Mouse (Mus musculus) right cerebral cortex, postnatal 25 days (tissue): ENCODE measurements around the gene Fut9.

ENCODE experiments used
- DNase-seq: peaks from one replicate; pipeline ENCODE4 v3.0.0; 2022

Fut9 gene

DNA sequence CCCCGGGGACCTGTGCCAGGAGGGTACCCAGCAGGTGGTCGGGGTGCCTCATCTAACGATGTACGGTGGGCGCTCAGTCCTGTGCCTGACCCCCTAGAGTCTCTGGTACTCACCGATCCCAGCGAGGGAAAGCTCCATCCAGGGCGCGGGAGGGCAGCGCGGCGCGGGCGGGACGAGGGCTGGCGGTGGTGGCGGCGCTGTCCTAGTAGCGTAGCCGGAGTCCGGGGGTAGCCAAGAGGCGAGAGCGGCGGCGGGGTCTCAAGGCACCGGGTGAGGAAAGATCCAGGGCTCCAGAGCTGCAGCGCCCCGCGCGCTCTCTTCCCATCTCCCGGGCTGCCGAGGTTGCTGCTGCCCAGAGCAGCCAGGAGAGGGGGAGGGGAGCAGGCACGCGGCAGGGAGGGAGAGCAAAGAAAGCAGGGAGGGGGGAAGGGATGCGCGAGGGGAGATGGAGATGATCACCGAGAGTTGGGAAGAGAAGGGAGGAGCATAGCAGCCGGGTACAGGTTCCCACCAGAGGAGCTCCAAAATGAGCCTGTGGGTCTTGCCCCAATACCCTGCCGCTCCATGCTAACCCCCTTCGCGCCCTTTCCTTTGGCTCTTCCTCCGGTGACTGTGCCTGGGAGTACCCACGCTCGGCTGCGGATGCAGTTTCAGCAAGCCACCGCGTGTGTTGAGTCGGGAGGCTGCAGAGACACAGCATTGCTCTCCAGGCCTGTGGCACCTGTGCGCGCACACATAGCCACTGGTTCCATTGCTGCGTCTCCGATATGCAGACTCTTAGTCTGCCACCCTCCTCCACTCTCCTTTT is at the start of gene Fut9:
Gene Fut9 (minus strand): TSS at position 769 of the 808 bp plus-strand sequence.
- DNase-seq: peak; percentile 82

DNA sequence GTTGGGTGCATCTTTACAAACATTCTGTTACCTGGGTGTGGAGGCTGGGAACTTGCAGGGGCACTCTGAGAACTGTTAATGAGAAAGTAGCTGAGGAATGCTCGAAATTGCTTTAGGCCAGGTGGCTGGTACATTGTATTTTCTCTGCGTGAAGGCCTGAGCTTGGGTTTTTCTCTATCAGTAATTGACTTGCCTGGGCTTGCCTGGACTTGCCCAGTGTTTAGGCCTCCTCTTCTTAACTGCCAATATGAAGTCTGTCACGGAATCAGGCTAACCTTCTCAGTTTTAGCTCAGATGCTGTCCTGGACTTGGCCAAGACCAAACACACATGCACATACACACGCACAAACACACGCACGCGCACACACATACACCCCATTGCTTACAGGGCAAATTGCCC is 15.7 kb upstream of the Fut9 start:
- DNase-seq: no peak

DNA sequence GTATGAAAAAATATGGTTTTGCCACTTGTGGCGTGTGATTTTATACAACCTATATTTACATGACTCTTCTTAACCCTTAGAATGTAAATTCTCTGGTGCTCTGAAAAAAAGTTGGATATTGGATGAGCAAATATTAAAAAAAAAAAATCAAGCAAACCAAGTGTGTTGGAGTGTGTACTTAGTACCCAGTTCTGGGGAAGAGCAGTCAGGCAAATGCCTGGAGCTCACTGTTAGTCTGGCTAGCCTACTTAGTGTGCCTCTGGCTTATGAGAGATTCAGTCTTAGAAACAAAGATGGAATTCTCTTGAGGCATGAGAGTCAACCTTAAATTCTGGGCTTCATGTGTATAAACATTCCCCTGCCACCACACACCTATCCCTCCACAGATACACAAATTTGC is 13.3 kb upstream of the Fut9 start:
- DNase-seq: no peak

DNA sequence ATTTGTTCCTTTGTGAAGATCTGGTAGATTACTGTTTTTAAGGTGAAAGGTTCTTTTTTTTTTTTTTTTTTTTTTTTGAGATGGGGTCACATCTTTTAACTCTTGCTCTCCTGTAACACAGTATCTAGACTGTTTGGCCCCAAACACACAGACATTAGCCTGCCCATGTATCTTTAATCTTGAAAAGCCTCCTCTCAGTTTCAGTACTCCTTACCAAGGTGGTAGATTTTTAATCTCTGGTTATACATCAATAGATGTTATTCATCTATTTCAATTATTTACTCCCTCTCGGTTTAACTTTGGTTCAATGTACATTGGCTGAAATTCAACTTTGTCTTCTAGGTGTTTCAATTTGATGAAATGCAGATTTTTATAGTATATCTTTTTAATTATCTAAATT is 10.0 kb upstream of the Fut9 start:
- DNase-seq: no peak

DNA sequence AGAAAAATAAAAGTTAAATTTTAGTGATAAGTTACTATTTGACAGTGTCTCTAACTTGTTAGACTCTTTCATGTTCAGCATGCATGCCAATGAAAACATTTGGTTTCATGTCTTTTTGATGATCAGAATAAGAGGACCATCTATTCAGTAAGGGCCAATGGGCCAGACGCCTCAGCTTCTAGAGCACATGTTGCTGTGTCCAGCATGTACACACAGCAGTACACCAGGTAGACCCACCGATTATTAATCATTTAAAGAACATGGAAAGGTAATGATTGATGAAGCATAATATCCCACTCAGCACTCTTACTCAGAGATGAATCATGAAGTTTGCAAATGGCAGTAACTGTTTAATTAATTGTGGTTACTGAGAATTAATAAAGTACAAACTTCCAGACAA is 1.7 kb upstream of the Fut9 start:
- DNase-seq: no peak

DNA sequence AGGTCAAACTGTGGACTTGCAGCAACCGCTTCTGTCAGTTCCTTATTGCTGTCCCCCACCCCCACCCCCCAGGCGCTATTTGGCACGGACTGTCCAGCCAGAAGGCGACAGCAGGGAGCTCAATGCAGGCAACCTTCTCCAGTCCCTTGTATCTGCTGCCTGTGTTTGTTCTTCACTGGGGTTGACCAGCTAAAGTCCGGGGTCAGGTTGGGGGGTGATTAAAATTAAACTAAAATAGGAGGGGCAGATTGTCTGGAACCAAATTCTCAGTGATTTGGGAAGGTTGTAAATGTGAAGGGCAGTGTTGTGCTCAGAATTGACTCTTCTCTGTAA is 206 bp upstream of the Fut9 start:
- DNase-seq: no peak

DNA sequence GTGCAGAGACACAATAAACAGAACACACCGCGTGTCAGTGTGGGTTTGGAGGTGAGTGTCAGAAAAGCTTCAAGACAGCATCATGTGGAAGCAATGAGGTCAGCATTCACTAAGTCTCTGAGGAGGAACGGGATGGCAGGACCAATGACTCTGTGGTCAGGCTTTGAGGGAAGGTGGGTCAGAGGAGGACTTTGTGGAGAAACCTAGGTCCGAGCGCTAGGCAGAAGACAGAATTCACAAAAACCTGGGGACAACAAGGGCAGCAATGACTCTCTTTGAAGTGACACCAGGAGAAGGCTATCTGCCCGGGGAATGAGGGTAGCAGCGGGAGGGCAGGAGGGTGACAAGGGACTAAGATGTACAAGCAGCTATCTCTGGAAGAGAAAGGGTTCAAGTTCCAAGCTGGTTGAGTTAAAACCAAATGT is 981 bp downstream of the Fut9 start:
- no peak for DNase-seq

DNA sequence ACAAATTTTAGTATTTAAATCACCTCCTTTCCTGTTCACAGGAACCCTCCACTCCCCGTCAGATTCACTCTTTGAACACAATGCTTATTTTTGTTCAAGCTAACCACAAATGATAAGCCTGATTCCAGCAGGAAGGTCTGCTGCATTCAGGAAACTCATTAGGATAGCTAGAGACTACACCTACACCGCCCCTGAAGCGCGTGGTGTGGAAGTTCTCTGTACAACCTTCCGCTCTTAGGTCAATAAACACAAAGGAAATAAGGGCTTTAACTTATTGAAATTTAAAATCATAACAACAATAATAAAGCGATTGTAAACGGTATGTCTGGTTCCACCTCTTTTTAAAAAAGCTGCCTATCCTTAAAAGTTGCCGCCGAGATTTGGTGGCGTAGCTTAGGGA is 1.6 kb downstream of the Fut9 start:
- no peak for DNase-seq

DNA sequence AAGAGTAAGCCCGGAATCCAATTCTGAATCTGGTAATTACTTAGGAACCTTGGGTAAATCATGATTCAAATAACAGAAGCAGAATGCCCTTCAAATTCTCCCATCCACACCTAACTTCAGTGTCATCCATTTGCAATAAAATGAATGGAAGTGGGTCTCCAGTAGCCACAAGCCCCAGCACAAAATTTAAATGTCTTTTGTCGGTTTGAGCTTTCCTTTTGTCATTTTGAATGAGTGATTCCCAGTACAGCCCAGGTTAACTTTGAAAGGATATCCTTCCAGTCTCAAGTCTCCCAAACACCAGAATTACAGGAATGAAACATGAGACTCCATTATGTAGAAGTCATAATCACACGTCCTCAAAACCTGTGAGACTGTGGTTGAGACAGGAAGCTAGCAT is 3.9 kb downstream of the Fut9 start:
- DNase-seq: no peak

DNA sequence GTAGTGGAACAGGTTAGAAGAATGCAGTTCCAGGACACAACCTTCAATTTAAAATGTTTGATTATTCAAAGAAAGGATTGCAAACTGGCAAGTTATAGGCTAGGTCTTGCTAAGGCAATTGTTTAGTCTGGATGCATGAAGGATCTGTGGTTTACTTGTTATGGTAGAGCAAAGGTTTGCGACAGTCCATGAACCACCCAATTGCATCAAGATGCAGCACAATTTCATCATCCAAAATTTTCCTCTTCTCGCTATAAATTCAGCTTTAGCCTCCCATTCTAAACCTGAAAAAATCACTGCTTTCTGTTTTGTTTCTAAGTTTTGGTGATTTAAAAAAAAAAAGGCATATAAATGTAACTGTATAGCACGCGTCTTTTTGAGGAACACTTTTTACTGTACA is 14.8 kb downstream of the Fut9 start:
- no peak for DNase-seq

DNA sequence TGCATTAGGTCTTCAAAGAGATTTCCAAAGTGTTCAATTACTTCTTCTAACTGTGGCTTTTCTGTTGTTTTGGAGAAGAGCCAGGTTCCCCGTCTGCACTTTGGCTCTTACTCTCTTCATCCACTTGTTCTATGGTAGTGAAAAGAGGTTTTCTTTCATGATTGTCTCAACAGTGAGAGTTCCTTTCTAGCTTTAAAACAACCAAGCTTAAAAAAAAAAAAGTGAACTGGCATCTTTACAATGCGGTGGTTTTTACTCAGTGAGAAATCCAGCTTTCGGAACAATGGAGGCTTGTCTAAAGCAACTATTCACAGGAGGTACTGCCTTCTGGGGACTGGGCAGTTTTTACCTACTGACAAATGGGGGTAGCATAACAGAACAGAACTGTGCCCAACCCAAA is 31.4 kb downstream of the Fut9 start:
- no peak for DNase-seq

DNA sequence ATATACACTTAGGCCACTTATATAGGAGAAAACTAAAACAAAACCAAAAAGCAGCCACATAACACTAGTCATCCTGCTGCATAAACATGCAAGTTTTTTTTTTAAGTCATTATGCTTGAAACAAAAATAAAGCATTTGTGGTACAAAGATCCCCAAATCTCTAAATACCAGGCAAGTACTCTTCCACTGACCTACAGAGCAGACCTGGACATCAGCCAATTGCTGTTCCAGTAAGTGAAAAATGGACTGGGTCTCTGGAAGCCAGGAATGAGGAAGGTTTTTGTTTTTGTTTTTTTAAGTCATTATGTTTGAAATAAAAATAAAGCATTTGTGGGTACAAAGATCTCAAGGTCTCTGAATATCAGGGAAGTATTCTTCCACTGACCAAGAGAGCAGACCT is 37.0 kb downstream of the Fut9 start:
- DNase-seq: no peak

DNA sequence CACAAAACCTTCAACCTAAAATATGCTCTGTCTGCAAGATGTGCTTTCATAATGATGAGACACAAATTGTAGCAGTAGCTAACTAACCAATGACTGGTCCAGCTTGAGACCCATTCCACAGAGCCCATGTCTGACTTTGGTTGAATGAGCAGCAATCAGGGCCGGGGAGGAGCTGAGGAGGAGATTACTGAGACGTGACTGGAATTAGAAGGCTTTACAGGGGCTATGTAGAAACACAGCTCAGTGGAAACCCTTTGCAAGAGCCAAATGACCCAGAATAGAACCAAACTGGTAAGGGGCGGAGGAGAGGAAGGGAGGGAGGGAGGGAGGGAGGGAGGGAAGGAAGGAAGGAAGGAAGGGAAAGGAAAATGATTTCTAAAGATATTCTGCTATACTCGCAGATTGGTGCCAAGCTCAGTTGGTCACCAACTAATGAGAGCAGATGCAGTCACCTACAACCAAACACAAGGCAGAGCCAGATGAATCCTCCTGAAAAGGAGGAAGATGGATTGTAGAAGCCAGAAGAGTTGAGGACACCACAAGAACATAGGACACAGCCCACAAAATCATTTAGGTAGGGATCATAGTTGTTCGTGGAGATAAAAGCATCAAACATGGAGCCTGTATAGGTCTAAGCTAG is 42.0 kb downstream of the Fut9 start:
- no peak for DNase-seq

DNA sequence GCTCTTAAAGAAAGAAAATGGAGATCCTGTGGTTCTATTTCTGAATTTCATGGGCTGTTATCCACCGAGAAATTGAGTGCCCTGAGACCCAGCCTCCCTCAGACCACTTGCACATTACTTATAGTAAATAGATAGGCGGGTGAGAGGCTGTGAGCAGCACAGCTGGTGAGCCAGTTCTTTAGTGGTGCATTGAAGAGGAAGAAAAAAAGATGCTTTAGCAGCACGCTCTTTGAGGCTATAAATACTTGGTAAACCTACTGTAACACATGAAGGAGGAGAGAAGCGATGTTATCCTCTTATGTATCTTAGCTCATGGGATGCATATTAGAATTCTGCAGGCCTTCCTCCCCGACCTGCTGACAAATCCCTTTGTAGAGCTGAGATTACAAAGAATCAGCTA is 58.5 kb downstream of the Fut9 start:
- no peak for DNase-seq

DNA sequence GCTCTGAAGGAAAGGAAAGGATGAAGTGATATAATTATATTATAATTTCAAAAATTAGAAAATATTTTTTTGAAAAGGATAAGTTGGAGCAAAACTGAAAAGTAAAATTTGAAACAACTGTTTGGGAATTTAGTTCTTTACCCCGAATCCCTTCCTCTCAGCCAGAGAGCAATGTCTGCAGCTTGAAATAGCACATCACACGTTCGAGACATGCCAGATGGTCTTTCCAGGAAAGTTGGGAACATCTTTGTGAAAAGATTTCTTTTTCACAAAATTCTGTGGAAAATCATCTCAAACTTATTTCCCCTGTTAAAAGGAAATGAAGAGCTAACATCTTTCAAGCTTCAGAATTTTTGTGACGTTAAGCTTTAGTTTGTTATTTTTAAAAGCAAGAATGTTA is 61.3 kb downstream of the Fut9 start:
- DNase-seq: no peak

DNA sequence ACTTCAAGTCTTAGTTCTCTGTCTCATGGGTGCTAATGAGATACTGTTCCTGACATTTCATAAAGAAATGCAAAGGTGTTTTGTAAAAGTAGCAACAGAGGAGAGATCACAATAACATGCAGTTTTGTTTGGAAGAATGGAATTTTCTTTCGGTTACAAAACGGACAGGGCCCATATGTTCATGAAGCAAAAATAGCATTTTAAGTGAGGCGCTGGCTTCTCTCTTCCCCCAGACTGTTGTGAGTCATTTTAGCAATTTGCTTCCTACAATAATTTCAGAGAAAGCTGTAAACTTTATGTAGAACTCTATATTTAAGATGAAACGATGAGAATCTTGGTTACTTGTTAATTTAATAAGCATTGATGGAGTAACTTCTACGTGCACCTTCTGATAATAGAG is 78.5 kb downstream of the Fut9 start:
- peak; percentile 36 for DNase-seq

DNA sequence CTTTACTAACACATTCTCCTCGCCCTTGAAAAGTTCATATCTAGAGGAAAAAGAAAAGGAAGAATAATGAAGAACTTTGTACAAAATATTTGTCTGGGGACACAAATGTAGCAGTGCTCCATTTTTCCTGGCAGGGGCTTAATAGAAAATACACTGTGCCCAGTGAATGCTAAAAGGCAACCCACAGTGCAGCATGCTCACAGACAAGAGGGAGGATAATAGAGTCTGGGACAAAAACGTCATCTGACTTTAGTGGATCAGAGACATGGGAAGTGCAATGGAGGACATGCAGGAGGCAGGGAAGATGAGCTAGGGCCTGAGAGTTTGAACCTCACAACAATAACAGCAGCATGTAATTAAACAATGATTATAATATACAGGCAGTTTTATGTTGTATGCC is 86.1 kb downstream of the Fut9 start:
- no peak for DNase-seq

DNA sequence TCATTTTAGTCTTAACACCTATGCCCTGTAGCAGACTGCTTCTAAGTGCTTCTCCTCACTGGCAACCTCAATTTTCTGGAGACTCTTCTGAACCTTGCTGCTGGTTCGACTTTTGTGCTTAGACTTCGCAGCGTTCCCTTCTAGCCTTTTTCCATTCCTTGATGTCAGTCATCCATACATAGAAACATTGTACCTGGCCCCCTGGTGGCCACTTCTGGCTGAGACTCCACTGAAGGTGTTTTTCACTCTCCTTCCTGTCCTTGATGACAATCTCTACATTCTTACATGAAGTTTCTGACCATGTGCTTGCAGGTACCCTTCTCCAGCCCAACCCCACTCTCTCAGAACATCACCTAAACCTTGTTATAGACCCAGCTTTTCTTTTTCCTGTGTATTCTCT is 115.1 kb downstream of the Fut9 start:
- DNase-seq: no peak

DNA sequence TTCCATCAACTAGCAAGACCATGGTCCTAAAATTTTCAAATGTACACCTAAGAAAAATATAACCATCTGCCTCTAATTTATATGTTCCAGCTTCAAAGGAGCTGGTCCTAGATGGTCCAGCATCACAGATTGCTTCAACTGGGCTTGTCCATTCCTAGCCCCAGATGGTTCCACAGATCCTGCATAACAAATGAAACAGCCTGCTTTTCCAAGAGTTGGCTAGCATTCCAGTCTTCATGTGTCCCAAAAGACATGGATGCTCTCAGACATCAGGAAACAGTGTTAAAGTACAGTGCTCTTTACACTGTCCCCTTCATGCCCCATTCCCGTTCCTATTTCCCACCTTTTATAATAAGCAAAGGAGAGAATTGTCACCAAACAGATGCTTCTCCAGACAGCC is 135.8 kb downstream of the Fut9 start:
- DNase-seq: no peak

DNA sequence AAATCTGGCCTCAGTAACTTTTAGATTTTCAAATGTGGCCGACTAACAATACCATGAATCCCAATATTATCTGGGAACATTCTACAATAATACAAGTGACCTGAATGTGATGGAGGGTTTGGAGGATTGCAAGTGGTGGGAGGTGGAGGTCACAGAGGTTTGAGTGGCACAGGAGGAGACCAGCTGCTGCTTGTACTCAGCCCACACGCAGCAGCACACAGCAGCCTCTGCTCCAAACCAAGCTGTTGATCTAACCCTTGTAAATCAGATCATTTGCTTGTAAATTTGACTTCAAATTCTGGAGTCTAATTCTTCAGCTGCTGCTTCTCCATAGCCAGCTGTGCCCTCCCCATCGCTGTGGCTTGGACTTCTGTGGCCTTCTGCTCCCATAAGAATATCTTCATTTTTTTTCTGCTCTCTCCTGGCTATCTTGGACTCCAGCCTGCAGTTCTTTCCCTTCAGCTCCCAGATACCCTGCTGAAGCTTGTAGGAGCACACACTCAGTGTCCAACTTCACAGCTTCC is 138.8 kb downstream of the Fut9 start:
- DNase-seq: no peak

DNA sequence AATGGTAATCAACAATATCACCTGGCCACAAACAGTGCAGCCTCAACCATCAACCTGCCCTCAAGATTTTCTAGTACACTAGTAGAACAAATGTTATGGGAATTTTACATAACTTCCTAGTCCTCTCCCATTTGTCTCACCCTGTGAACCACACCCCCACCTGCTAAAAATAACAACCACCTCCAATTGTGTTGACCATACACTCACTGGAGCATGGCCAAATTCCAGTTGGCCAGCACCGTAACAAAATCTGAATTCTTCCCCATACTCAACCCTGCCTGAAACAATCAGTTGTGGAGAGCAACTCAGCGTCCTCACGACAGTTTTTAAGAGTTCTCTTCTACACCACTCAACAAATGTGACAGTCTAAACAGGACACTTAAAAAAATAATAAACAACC is 141.3 kb downstream of the Fut9 start:
- DNase-seq: no peak

DNA sequence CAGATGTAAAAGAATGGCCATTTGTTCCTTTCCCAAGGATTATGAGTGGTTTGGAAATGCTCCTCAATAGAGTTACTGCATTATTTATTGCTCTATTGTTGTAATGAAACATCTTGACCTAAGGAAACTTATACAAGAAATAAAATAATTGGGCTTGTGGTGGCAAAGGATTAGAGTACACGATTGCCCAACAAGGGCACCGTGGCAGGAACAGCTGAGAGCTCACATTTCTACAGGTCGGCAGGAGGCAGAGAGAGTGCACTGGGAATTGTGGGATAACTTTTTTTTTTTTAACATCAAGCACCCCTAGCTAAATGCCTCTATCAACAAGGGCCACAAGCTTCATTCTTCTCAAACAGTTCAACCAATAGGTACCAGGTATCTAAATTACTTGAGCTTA is 148.1 kb downstream of the Fut9 start:
- no peak for DNase-seq

DNA sequence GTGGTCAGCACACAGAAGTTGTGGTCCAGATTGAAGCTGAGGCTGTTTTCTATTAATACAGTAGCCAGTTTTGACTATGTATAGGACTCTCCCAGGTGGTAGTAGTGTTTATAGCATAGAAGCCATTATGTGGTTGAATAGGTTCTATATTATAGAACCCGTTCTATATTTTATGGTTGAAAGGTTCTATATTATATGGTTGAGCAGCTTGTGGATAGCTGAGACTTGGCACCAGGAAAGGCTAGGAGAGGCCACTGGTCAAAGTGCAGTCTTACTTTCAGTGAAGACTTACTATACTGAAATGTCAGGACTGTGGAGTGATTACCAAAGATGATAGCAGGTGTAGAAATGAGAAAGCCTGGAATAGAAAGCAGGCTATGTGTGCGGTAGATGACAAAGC is 151.9 kb downstream of the Fut9 start:
- no peak for DNase-seq

DNA sequence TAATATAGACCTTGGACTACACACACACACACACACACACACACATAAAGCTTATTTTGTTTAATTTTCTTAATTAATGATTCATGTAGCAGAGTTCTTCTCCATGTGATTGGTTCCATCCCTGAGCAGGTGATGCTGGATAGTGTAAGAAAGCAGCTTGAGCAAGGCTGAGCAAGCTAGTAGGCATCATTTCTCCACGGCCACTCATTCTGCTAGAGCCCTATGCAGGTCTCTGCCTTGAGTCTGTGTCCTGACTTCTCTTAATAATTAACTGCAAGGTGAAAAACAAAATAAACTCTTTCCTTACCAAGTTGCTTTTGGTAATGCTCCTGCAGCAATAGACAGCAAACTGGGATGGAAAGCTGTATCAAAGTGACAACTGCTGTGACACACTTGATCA is 152.5 kb downstream of the Fut9 start:
- DNase-seq: no peak

DNA sequence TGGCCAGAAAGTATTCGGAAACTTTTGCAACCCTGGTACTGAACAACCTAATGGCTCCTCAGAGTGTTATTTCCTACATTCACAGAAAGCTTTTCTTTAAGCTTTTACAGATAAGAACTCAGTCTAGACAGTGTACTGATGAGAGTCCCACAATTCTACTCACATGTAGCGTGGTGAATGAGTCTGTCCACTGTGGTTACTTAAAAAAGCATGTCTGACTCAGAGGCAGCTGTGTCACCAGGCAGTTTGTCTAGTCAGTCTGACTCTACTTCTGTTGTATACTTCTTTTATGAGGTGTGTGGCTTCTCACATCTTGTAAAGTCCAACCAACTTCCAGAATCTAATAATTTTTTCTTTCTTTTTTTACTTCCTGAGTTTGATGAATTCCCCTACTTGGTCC is 154.5 kb downstream of the Fut9 start:
- DNase-seq: no peak
